Mouse (Mus musculus) Muller cell, postnatal 12 days (primary cell): ENCODE results near the gene Vps18.

Experiments used
- DNase-seq: peaks from one replicate; pipeline ENCODE4 v3.0.0-alpha.2; 2015; ENCODE audit errors: inconsistent ontology term

The Vps18 gene

GRCm38 (mm10) chr2:119292281-119292680 lies 3.7 kb downstream of the Vps18 start:
- DNase-seq: no peak

GRCm38 (mm10) chr2:119292852-119293251 lies 4.3 kb downstream of the Vps18 start:
- no peak for DNase-seq

GRCm38 (mm10) chr2:119293311-119293710 lies 4.8 kb downstream of the Vps18 start:
- DNase-seq: no peak

- DNase-seq: no peak
Measured at GRCm38 (mm10) chr2:119293776-119294390, 5.3 kb downstream of the Vps18 start.

- no peak for DNase-seq
Measured at GRCm38 (mm10) chr2:119294411-119294810, 5.9 kb downstream of the Vps18 start.

- no peak for DNase-seq
Measured at GRCm38 (mm10) chr2:119296756-119297155, 8.2 kb downstream of the Vps18 start.

- DNase-seq: no peak
Measured at GRCm38 (mm10) chr2:119297506-119297905, 9.0 kb downstream of the Vps18 start.

- DNase-seq: peak; percentile 54
Measured at GRCm38 (mm10) chr2:119298330-119298729, 9.8 kb downstream of the Vps18 start.

GRCm38 (mm10) chr2:119298839-119299238 lies 10.3 kb downstream of the Vps18 start:
- no peak for DNase-seq

- peak; percentile 84 for DNase-seq
Measured at GRCm38 (mm10) chr2:119299981-119300818, 11.7 kb downstream of the Vps18 start.

- no peak for DNase-seq
Measured at GRCm38 (mm10) chr2:119300819-119301493, 12.4 kb downstream of the Vps18 start.

- DNase-seq: no peak
Measured at GRCm38 (mm10) chr2:119302876-119303275, 14.3 kb downstream of the Vps18 start.

GRCm38 (mm10) chr2:119304391-119304790 lies 15.9 kb downstream of the Vps18 start:
- DNase-seq: no peak

- no peak for DNase-seq
Measured at GRCm38 (mm10) chr2:119304798-119305208, 16.3 kb downstream of the Vps18 start.

- no peak for DNase-seq
Measured at GRCm38 (mm10) chr2:119311544-119311943, 23.0 kb downstream of the Vps18 start.

- DNase-seq: no peak
Measured at GRCm38 (mm10) chr2:119312380-119312958, 23.9 kb downstream of the Vps18 start.

GRCm38 (mm10) chr2:119313780-119314479 lies 25.4 kb downstream of the Vps18 start:
- DNase-seq: peak; percentile 53

GRCm38 (mm10) chr2:119314742-119315310 lies 26.3 kb downstream of the Vps18 start:
- DNase-seq: no peak

GRCm38 (mm10) chr2:119318043-119318710 lies 29.6 kb downstream of the Vps18 start:
- DNase-seq: no peak

GRCm38 (mm10) chr2:119320571-119320970 lies 32.0 kb downstream of the Vps18 start:
- DNase-seq: no peak
